Mouse (Mus musculus) midbrain, embryonic 11.5 days (tissue): ENCODE data around the gene Gba2. TPM values are rescaled to one million over a fixed set of nuclear protein-coding genes. Genes with fewer than 3 reads are reported as not detected.

Source experiments
- ATAC-seq: fragments of 200-750 bp; cut with Nextera tagmentation; 2 replicates; pipeline ENCODE4 v1.8.0; 2017; ENCODE audit warnings: moderate TSS enrichment, moderate library complexity; ENCODE audit not compliant: low FRiP score
- DNase-seq: peaks from one replicate; pipeline ENCODE4 v3.0.0; 2015; ENCODE audit warnings: low spot score; ENCODE audit errors: missing footprints
- H3K27ac ChIP-seq: fragments of 300-500 bp; sonication (generic); 2 replicates; pipeline ENCODE4 v1.5.1; 2014; ENCODE audit warnings: low read depth, low read length
- H3K27me3 ChIP-seq: fragments of 300-500 bp; sonication (generic); 2 replicates; pipeline ENCODE4 v1.6.1; 2014; ENCODE audit warnings: mild to moderate bottlenecking, low read length, moderate library complexity, mixed read lengths; ENCODE audit not compliant: control insufficient read depth, insufficient read depth
- H3K36me3 ChIP-seq: fragments of 300-500 bp; sonication (generic); 2 replicates; pipeline ENCODE4 v1.6.1; 2014; ENCODE audit warnings: mild to moderate bottlenecking, low read length, moderate library complexity, mixed read lengths; ENCODE audit not compliant: control insufficient read depth, insufficient read depth
- H3K4me1 ChIP-seq: fragments of 300-500 bp; sonication (generic); 2 replicates; pipeline ENCODE4 v1.6.1; 2014; ENCODE audit warnings: low read length; ENCODE audit not compliant: control insufficient read depth, insufficient read depth
- H3K4me2 ChIP-seq: fragments of 300-500 bp; sonication (generic); 2 replicates; pipeline ENCODE4 v1.6.1; 2014; ENCODE audit warnings: mild to moderate bottlenecking, moderate library complexity
- H3K4me3 ChIP-seq: fragments of 300-500 bp; sonication (generic); 2 replicates; pipeline ENCODE4 v1.5.1; 2014; ENCODE audit warnings: low read depth, low read length
- H3K9ac ChIP-seq: fragments of 300-500 bp; sonication (generic); 2 replicates; pipeline ENCODE4 v1.6.1; 2014; ENCODE audit warnings: low read length
- H3K9me3 ChIP-seq: fragments of 300-500 bp; sonication (generic); 2 replicates; pipeline ENCODE4 v1.6.1; 2016; ENCODE audit warnings: low read length; ENCODE audit not compliant: control insufficient read depth
- WGBS: fragments of 180-500 bp; shearing (Covaris S2); extraction: QIAGEN DNeasy Blood & Tissue Kit; methylation state at CpG from one replicate; pipeline ENCODE4 v1.1.7; 2014; 5-methylcytosine and 5-hydroxymethylcytosine counted together
- polyA plus RNA-seq: library from polyadenylated mRNA; unstranded; fragments of >200 nt; fragmentation: Nextera tagmentation; extraction: Ambion mirVana; gene quantifications from 2 replicates; pipeline ENCODE4 v1.2.1, GENCODE M21; 2014

The Gba2 gene
- polyA plus RNA-seq, 1 experiment from 2014 or later: 26.1 TPM

DNA sequence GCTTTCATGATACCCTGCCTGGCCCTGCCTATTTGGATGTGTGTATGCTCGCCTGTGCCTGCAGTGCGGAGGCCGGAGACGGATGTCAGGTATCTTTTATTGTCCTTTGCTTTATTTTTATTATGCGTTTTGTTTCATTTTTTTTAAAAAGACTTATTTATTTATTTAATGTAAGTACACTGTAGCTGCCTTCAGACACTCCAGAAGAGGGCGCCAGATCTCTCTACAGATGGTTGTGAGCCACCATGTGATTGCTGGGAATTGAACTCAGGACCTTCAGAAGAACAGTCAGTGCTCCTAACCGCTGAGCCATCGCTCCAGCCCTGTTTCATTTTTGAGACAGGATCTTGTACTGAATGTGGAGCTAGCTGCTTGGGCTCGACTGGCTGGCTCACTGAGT is 50.2 kb downstream of the Gba2 start:
- Histone ChIP-seq H3K4me3 (no peak overlapping the region), H3K27me3 (peaks cover 22% of the 10 kb centered on the region), H3K9ac (no peak overlapping the region), H3K4me1 (peaks cover 12% of the 10 kb centered on the region; the same call in 1 of the 2 replicates), H3K9me3 (no peaks in the 10 kb centered on the region), H3K4me2 (no peak overlapping the region), H3K36me3 (peaks cover 10% of the 10 kb centered on the region), H3K27ac (no peak overlapping the region)
- no peak for ATAC-seq
- DNase-seq: no peak
- WGBS: 77% methylated on average over 9 of the region's 9 CpGs

DNA sequence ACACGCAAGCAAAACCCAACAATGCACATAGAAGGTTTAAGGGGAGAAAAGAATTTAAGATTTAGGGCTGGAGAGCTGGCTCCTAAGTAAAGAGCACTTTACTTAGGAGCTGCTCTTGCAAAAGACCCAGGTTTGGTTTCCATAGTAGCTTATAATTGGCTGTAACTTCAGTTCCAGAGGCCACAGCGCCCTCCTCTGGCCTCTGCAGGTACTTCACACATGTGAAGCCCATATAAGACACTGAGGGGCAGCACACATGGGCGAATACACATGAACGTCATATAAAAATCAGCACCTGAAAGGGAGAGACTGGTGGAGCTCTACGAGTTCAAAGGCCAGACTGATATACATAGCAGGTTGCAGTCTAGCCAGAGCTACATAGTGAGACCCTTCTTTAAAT is 50.8 kb downstream of the Gba2 start:
- H3K4me1 ChIP-seq: peaks cover 16% of the 10 kb centered on the region; the same call in 1 of the 2 replicates
- H3K9ac ChIP-seq: no peak overlapping the region
- peaks cover 7% of the 10 kb centered on the region for H3K36me3 ChIP-seq
- no peak overlapping the region for H3K4me3 ChIP-seq
- DNase-seq (no peak), ATAC-seq (no peak)
- 63% methylated on average over 5 of the region's 5 CpGs for WGBS
- H3K27me3 ChIP-seq: peaks cover 28% of the 10 kb centered on the region
- H3K27ac ChIP-seq: no peak overlapping the region
- H3K9me3 ChIP-seq: no peaks in the 10 kb centered on the region
- H3K4me2 ChIP-seq: no peak overlapping the region

DNA sequence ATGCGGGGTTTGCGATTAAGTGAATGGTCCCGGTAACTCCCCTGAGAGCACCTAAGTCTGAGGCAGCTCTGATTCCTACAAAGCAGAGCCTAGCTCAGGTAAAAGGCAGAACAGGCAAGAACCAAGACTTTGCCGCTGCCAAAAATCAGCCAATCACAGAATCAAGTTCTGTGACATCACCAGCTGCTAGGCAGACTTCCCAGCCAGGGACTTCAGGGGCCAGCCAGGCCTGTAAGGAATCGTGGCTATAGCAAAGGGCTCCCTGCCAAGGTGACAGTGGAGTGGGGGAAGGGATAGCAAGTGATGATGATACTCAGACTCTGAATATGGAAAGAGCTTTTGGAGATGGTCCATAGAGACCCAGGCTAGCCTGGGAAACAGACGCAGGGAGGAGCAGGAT is 58.7 kb downstream of the Gba2 start:
- 0 out of 2 replicates have a peak overlapping the region, but pooled peaks have one; percentile 27 for H3K4me2 ChIP-seq
- DNase-seq: peak; percentile 99
- no peaks in the 10 kb centered on the region for H3K9me3 ChIP-seq
- H3K27ac ChIP-seq: no peak overlapping the region
- WGBS: 10% methylated on average over 6 of the region's 6 CpGs
- no peak overlapping the region for H3K4me3 ChIP-seq
- no peak overlapping the region for H3K9ac ChIP-seq
- H3K36me3 ChIP-seq: no peaks in the 10 kb centered on the region
- peaks cover 26% of the 10 kb centered on the region for H3K4me1 ChIP-seq
- peak; percentile 68 for ATAC-seq
- H3K27me3 ChIP-seq: peaks cover 39% of the 10 kb centered on the region

DNA sequence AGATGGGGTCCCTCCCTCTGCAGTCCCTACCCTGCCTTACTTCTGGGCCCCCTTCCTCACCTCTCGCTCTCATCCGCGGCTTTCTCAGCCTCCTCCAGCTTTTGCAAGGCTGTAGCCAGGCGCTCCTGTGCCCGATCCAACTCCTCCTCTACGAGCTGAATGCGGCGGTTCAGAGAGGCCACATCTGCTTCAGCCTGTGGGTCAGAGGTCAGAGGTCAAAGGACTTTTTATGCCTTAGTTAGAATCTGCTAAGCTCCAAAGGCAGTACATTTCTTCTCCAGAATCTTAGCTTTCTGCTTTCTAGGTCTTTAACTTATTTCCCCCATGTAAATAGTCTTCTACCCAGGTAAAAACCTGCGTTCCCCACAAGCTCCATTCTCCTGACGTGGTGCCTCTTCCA is 59.1 kb downstream of the Gba2 start:
- H3K4me2 ChIP-seq: 0 out of 2 replicates have a peak overlapping the region, but pooled peaks have one; percentile 27
- no peak for DNase-seq
- no peak overlapping the region for H3K9ac ChIP-seq
- no peak overlapping the region for H3K27ac ChIP-seq
- peaks cover 35% of the 10 kb centered on the region for H3K27me3 ChIP-seq
- H3K9me3 ChIP-seq: no peaks in the 10 kb centered on the region
- no peaks in the 10 kb centered on the region for H3K36me3 ChIP-seq
- ATAC-seq: no peak
- WGBS: 10% methylated on average over 10 of the region's 10 CpGs
- peaks cover 23% of the 10 kb centered on the region for H3K4me1 ChIP-seq
- no peak overlapping the region for H3K4me3 ChIP-seq

Other genes starting within 250 kb of the Gba2 start
- 13.7 TPM in 2 replicates for gene Rusc2, start 196.9 kb downstream of the Gba2 start, polyA plus RNA-seq
- gene Fam166b, start 149.7 kb downstream of the Gba2 start, polyA plus RNA-seq: 0.54 and 0.59 TPM in 2 replicates
- gene Tesk1, start 136.9 kb downstream of the Gba2 start, polyA plus RNA-seq: 7.2 and 7.3 TPM in 2 replicates
- 2.9 and 3.4 TPM in 2 replicates for gene Cd72, start 124.2 kb downstream of the Gba2 start, polyA plus RNA-seq
- not detected in 2 replicates for gene Sit1, start 95.1 kb downstream of the Gba2 start, polyA plus RNA-seq
- gene Ccdc107, start 86.0 kb downstream of the Gba2 start, polyA plus RNA-seq: 45.8 and 48.8 TPM in 2 replicates
- gene Arhgef39, start 79.2 kb downstream of the Gba2 start, polyA plus RNA-seq: 32.4 and 40.2 TPM in 2 replicates
- 0.07 TPM in 1 of 2 replicates, not detected in the other for gene Car9, start 71.9 kb downstream of the Gba2 start, polyA plus RNA-seq
- gene Tpm2, start 55.1 kb downstream of the Gba2 start, polyA plus RNA-seq: 44.0 and 51.8 TPM in 2 replicates
- 46.4 and 54.5 TPM in 2 replicates for gene Creb3, start 16.5 kb downstream of the Gba2 start, polyA plus RNA-seq
- 38.4 and 40.4 TPM in 2 replicates for gene Tln1, start 16.2 kb downstream of the Gba2 start, polyA plus RNA-seq
- 22.0 and 25.2 TPM in 2 replicates for gene Rgp1, start 158 bp downstream of the Gba2 start, polyA plus RNA-seq
- 0.63 TPM in 1 of 2 replicates, not detected in the other for gene Msmp, start 5.6 kb upstream of the Gba2 start, polyA plus RNA-seq
- gene Npr2, start 53.1 kb upstream of the Gba2 start, polyA plus RNA-seq: 14.0 and 15.5 TPM in 2 replicates
- gene Spag8, start 74.7 kb upstream of the Gba2 start, polyA plus RNA-seq: 2.9 and 3.4 TPM in 2 replicates
- gene Hint2, start 77.6 kb upstream of the Gba2 start, polyA plus RNA-seq: 70.0 and 72.9 TPM in 2 replicates
- gene Tmem8b, start 90.1 kb upstream of the Gba2 start, polyA plus RNA-seq: 4.4 and 4.5 TPM in 2 replicates
- 2.4 and 2.5 TPM in 2 replicates for gene Fam221b, start 90.3 kb upstream of the Gba2 start, polyA plus RNA-seq
- not detected in 2 replicates for gene Olfr70, start 121.9 kb upstream of the Gba2 start, polyA plus RNA-seq
- not detected in 2 replicates for gene Olfr71, start 131.4 kb upstream of the Gba2 start, polyA plus RNA-seq
- gene Hrct1, start 148.3 kb upstream of the Gba2 start, polyA plus RNA-seq: 0.11 and 0.25 TPM in 2 replicates
- gene Spaar, start 151.2 kb upstream of the Gba2 start, polyA plus RNA-seq: 0.04 TPM in 1 of 2 replicates, not detected in the other
- not detected in 2 replicates for gene Olfr159, start 192.1 kb upstream of the Gba2 start, polyA plus RNA-seq
- gene Olfr156, start 245.0 kb upstream of the Gba2 start, polyA plus RNA-seq: not detected in 2 replicates